Mouse (Mus musculus) CH12.LX (cell line): ENCODE measurements around the gene Asb12.

ENCODE experiments used
- CHD1 ChIP-seq: IDR thresholded peaks from 2 replicates; pipeline ENCODE4 v1.6.1; 2012; ENCODE audit warnings: low read depth, low read length, improper control_type of control experiment, inconsistent platforms
- CTCF ChIP-seq, 2 experiments: IDR thresholded peaks in 1 of 2; conservative IDR thresholded peaks in 1 of 2; 2 replicates each; pipeline ENCODE4 v1.5.1; 2011 to 2012; ENCODE audit warnings: low read depth in 2 of 2, low read length in 2 of 2, improper control_type of control experiment in 1 of 2, inconsistent platforms in 1 of 2, mild to moderate bottlenecking in 1 of 2, moderate library complexity in 1 of 2
- EP300 ChIP-seq: IDR thresholded peaks from 2 replicates; pipeline ENCODE4 v1.6.1; 2011; ENCODE audit warnings: low read length, improper control_type of control experiment
- MAFK ChIP-seq: IDR thresholded peaks from 2 replicates; pipeline ENCODE4 v1.6.1; 2011; ENCODE audit warnings: low read length, improper control_type of control experiment; ENCODE audit not compliant: insufficient replicate concordance
- MAX ChIP-seq: IDR thresholded peaks from 2 replicates; pipeline ENCODE4 v1.6.1; 2011; ENCODE audit warnings: low read length, improper control_type of control experiment
- POLR2A ChIP-seq: IDR thresholded peaks from 2 replicates; pipeline ENCODE4 v1.6.1; 2011; ENCODE audit warnings: low read depth, mild to moderate bottlenecking, improper control_type of control experiment, low read length
- UBTF ChIP-seq: IDR thresholded peaks from 2 replicates; pipeline ENCODE4 v1.6.1; 2012; ENCODE audit warnings: low read depth, mild to moderate bottlenecking, inconsistent platforms, low read length, improper control_type of control experiment, moderate library complexity
- USF1 ChIP-seq: IDR thresholded peaks from 2 replicates; pipeline ENCODE4 v1.6.1; 2014; ENCODE audit warnings: low read depth, mild to moderate bottlenecking, inconsistent platforms, low read length, improper control_type of control experiment
- USF2 ChIP-seq: conservative IDR thresholded peaks from 2 replicates; pipeline ENCODE4 v1.6.1; 2011; ENCODE audit warnings: low read depth, low read length, improper control_type of control experiment
- ZNF384 ChIP-seq: IDR thresholded peaks from 2 replicates; pipeline ENCODE4 v1.6.1; 2012; ENCODE audit warnings: low read depth, low read length, improper control_type of control experiment, inconsistent platforms

DNA sequence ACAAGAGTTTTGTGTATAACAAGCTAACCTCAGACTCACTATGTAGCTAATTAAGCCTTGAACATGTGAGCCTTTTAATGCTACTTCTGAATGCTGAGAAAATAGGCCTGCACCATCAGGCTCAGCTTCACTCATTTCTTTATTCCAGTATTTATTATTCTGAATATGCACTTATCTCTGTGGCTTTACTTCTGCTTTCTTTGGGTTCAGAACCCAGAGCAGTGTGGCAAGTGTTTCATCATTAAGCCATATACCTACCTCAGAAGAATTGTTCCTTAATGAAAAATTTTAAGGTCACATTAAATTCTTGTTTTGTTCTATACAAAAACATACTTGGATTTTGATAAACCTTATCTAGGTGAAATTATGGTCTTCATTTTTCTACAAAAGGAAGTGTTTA lies 33.9 kb downstream of the Asb12 start:
- TF ChIP-seq CTCF (conservative IDR thresholded peaks at IDR 0.05 in 1 of 2, IDR thresholded peaks at IDR 0.05 in 1 of 2; ENCODE audit: low read depth in 2 of 2, low read length in 2 of 2) (no peak), CHD1 (no peak), POLR2A (no peak), EP300 (no peak), ZNF384 (no peak), MAFK (no peak), USF2 (no peak), MAX (no peak), UBTF (no peak), USF1 (no peak)
